Mouse (Mus musculus) ES-E14 (cell line): ENCODE data around the gene Podn. TPM values are rescaled to one million over a fixed set of nuclear protein-coding genes. Genes with fewer than 3 reads are reported as not detected.

Experiments
- DNase-seq: peaks from one replicate; pipeline ENCODE4 v3.0.0-alpha.2; 2013; ENCODE audit warnings: low read depth, low spot score
- H3K27ac ChIP-seq: 2 replicates; pipeline ENCODE4 v1.5.1; 2012; ENCODE audit warnings: low read depth, mild to moderate bottlenecking, low read length, moderate library complexity, mixed read lengths; ENCODE audit not compliant: poor library complexity, insufficient read depth, severe bottlenecking
- H3K36me3 ChIP-seq: 2 replicates; pipeline ENCODE4 v1.6.1; 2012; ENCODE audit warnings: mild to moderate bottlenecking, low read length, moderate library complexity, mixed read lengths; ENCODE audit not compliant: control insufficient read depth, poor library complexity, insufficient read depth, severe bottlenecking
- H3K4me1 ChIP-seq, 2 experiments: fragments of 150-350 bp in 1 of 2; sonication (generic) in 1 of 2; 2 replicates each; pipeline ENCODE4 v1.6.1; 2012; ENCODE audit warnings: low read length in 2 of 2, mild to moderate bottlenecking in 1 of 2, mixed read lengths in 1 of 2; ENCODE audit not compliant: control insufficient read depth in 2 of 2, insufficient read depth in 2 of 2, poor library complexity in 1 of 2
- H3K4me3 ChIP-seq, 2 experiments: fragments of 150-350 bp in 1 of 2; sonication (generic) in 1 of 2; 2 replicates each; pipeline ENCODE4 v1.5.1; 2012; ENCODE audit warnings: low read length in 2 of 2, low read depth in 1 of 2, mild to moderate bottlenecking in 1 of 2, mixed read lengths in 1 of 2; ENCODE audit not compliant: insufficient read depth in 1 of 2, poor library complexity in 1 of 2, severe bottlenecking in 1 of 2
- H3K9ac ChIP-seq: 2 replicates; pipeline ENCODE4 v1.6.1; 2012; ENCODE audit warnings: low read depth, mild to moderate bottlenecking, low read length, mixed read lengths; ENCODE audit not compliant: poor library complexity, insufficient read depth, severe bottlenecking
- H3K9me3 ChIP-seq: fragments of 150-350 bp; sonication (generic); 2 replicates; pipeline ENCODE4 v1.6.1; 2012; ENCODE audit warnings: low read depth, mild to moderate bottlenecking, low read length; ENCODE audit not compliant: control insufficient read depth, insufficient read depth
- CHD2 ChIP-seq: IDR thresholded peaks from 2 replicates; pipeline ENCODE4 v1.6.1; 2014; ENCODE audit warnings: mild to moderate bottlenecking, low read depth, low read length, inconsistent platforms
- HCFC1 ChIP-seq: IDR thresholded peaks from 2 replicates; pipeline ENCODE4 v1.6.1; 2012; ENCODE audit warnings: low read length, inconsistent platforms, borderline replicate concordance; ENCODE audit not compliant: insufficient read depth
- MAFK ChIP-seq: IDR thresholded peaks from 2 replicates; pipeline ENCODE4 v1.6.1; 2014; ENCODE audit warnings: mild to moderate bottlenecking, low read depth, low read length, inconsistent platforms; ENCODE audit not compliant: insufficient read depth
- ZC3H11A ChIP-seq: IDR thresholded peaks from 2 replicates; pipeline ENCODE4 v1.6.1; 2012; ENCODE audit warnings: low read depth, mild to moderate bottlenecking, inconsistent platforms, low read length, borderline replicate concordance
- ZNF384 ChIP-seq: IDR thresholded peaks from 2 replicates; pipeline ENCODE4 v1.6.1; 2012; ENCODE audit warnings: low read depth, low read length, inconsistent platforms
- in situ Hi-C, 2 experiments: fragments of 600-800 bp; cut with MboI; formaldehyde crosslinking; loops; one replicate each; pipeline ENCODE4 v1.15.1; 2025; ENCODE audit warnings: low sequenced_read_pairs in 2 of 2, inconsistent platforms in 1 of 2; ENCODE audit not compliant: unreplicated experiment in 2 of 2
- total RNA-seq: library from RNA; depleted of rRNA; stranded (reverse); fragments of 300-350 nt; gene quantifications from 2 replicates; pipeline ENCODE4 v1.2.3, GENCODE M21; 2012

Podn gene
- total RNA-seq, 1 experiment = 1.0 TPM

GRCm38 (mm10) chr4:107996418-107996986 lies 99.7 kb downstream of the Podn start:
- in situ Hi-C loops = no loop called here
- no peak for DNase-seq

GRCm38 (mm10) chr4:107995727-107996126 lies 100.5 kb downstream of the Podn start:
- H3K36me3 ChIP-seq = no peaks in the 10 kb centered on the region
- H3K4me3 ChIP-seq = no peak overlapping the region
- peaks cover 2 to 10% of the 10 kb centered on the region in 2 experiments; a peak in 2 of 4 replicates for H3K4me1 ChIP-seq
- H3K27ac ChIP-seq = no peak overlapping the region
- DNase-seq = no peak
- no peak overlapping the region for H3K9ac ChIP-seq
- in situ Hi-C loops = no loop called here
- no peaks in the 10 kb centered on the region for H3K9me3 ChIP-seq
- TF ChIP-seq MAFK (no peak), HCFC1 (no peak), CHD2 (no peak), ZNF384 (no peak), ZC3H11A (no peak)

More at GRCm38 (mm10) chr4:107996418-107996986, 99.7 kb downstream of the Podn start:
- H3K36me3 ChIP-seq = no peaks in the 10 kb centered on the region
- TF ChIP-seq ZNF384 (no peak), HCFC1 (no peak), ZC3H11A (no peak), CHD2 (no peak), MAFK (no peak)
- H3K4me1 ChIP-seq = peaks cover 2 to 10% of the 10 kb centered on the region in 2 experiments; a peak in 2 of 4 replicates
- no peak overlapping the region for H3K4me3 ChIP-seq
- no peak overlapping the region for H3K27ac ChIP-seq
- H3K9ac ChIP-seq = no peak overlapping the region
- no peaks in the 10 kb centered on the region for H3K9me3 ChIP-seq

- Histone ChIP-seq H3K9me3 (no peaks in the 10 kb centered on the region), H3K4me3 (no peak overlapping the region), H3K4me1 (peaks cover 2 to 10% of the 10 kb centered on the region in 2 experiments; a peak in 2 of 4 replicates), H3K9ac (no peak overlapping the region), H3K27ac (no peak overlapping the region), H3K36me3 (no peaks in the 10 kb centered on the region)
- DNase-seq = no peak
- TF ChIP-seq CHD2 (no peak), MAFK (no peak), ZC3H11A (no peak), HCFC1 (no peak), ZNF384 (no peak)
- in situ Hi-C loops = no loop called here
These were observed 101.2 kb downstream of the Podn start for GRCm38 (mm10) chr4:107995011-107995410.

GRCm38 (mm10) chr4:107991879-107992278 lies 104.4 kb downstream of the Podn start:
- TF ChIP-seq MAFK (no peak), ZNF384 (no peak), HCFC1 (no peak), CHD2 (no peak), ZC3H11A (no peak)
- H3K9me3 ChIP-seq = no peaks in the 10 kb centered on the region
- in situ Hi-C loops = no loop called here
- no peak for DNase-seq
- no peak overlapping the region for H3K4me3 ChIP-seq
- H3K36me3 ChIP-seq = no peaks in the 10 kb centered on the region
- H3K9ac ChIP-seq = no peak overlapping the region
- H3K4me1 ChIP-seq = peaks cover under 1 to 7% of the 10 kb centered on the region in 2 experiments; a peak in 2 of 4 replicates
- H3K27ac ChIP-seq = no peak overlapping the region

- no peak overlapping the region for H3K4me3 ChIP-seq
- no peaks in the 10 kb centered on the region for H3K36me3 ChIP-seq
- no peak overlapping the region for H3K27ac ChIP-seq
- no peaks in the 10 kb centered on the region for H3K9me3 ChIP-seq
- TF ChIP-seq ZNF384 (no peak), HCFC1 (no peak), CHD2 (no peak), ZC3H11A (no peak)
- peaks cover 0 to 7% of the 10 kb centered on the region in 2 experiments; a peak in 1 of 4 replicates for H3K4me1 ChIP-seq
- no peak overlapping the region for H3K9ac ChIP-seq
- in situ Hi-C loops = no loop called here
- DNase-seq = no peak
These were observed 105.4 kb downstream of the Podn start for GRCm38 (mm10) chr4:107990818-107991217.
